Mouse (Mus musculus): ENCODE results near the gene Gm20517.
"Not testable (repeated sequence)": the region's sequence is repeated elsewhere in the genome, so short reads cannot be mapped to it uniquely, and the experiment has no call there.

Gm20517 gene

GRCm38 (mm10) chr17:47628851-47629676 lies 17.7 kb downstream of the Gm20517 start:
- no peaks in the 10 kb centered on the region for H3K27me3 ChIP-seq (ENCODE audit: control insufficient read depth, insufficient read depth, low read length, poor library complexity, severe bottlenecking)
- H3K36me3 ChIP-seq (ENCODE audit: control insufficient read depth, insufficient read depth, low read length, poor library complexity, severe bottlenecking), result 0 out of 2 replicates have a peak, but pooled peaks cover 3% of the 10 kb centered on the region
- DNase-seq (ENCODE audit: low read depth, low spot score), result peak; percentile 95

GRCm38 (mm10) chr17:47629717-47630677 lies 18.6 kb downstream of the Gm20517 start:
- DNase-seq (ENCODE audit: low read depth, low spot score), result peak; percentile 23
- Histone ChIP-seq H3K27me3 (ENCODE audit: control insufficient read depth, insufficient read depth, low read length, poor library complexity, severe bottlenecking) (no peaks in the 10 kb centered on the region), H3K36me3 (ENCODE audit: control insufficient read depth, insufficient read depth, low read length, poor library complexity, severe bottlenecking) (no peaks in the 10 kb centered on the region)

- no peaks in the 10 kb centered on the region for H3K36me3 ChIP-seq (ENCODE audit: control insufficient read depth, insufficient read depth, low read length, poor library complexity, severe bottlenecking)
- DNase-seq (ENCODE audit: low read depth, low spot score), result no peak
- H3K27me3 ChIP-seq (ENCODE audit: control insufficient read depth, insufficient read depth, low read length, poor library complexity, severe bottlenecking), result no peaks in the 10 kb centered on the region
Observed at GRCm38 (mm10) chr17:47630678-47631065, 19.3 kb downstream of the Gm20517 start, which contains the start of gene Usp49. Gene Usp49, plus strand, starts transcription at chr17:47630690.

- 0 out of 2 replicates have a peak, but pooled peaks cover 1% of the 10 kb centered on the region for H3K36me3 ChIP-seq (ENCODE audit: control insufficient read depth, insufficient read depth, low read length, poor library complexity, severe bottlenecking)
- DNase-seq (ENCODE audit: low read depth, low spot score), result no peak
- H3K27me3 ChIP-seq (ENCODE audit: control insufficient read depth, insufficient read depth, low read length, poor library complexity, severe bottlenecking), result no peaks in the 10 kb centered on the region
Observed at GRCm38 (mm10) chr17:47632181-47632840, 20.9 kb downstream of the Gm20517 start.

GRCm38 (mm10) chr17:47633999-47634770 lies 22.8 kb downstream of the Gm20517 start:
- 0 out of 2 replicates have a peak, but pooled peaks cover 1% of the 10 kb centered on the region for H3K36me3 ChIP-seq (ENCODE audit: control insufficient read depth, insufficient read depth, low read length, poor library complexity, severe bottlenecking)
- H3K27me3 ChIP-seq (ENCODE audit: control insufficient read depth, insufficient read depth, low read length, poor library complexity, severe bottlenecking), result no peaks in the 10 kb centered on the region
- no peak for DNase-seq (ENCODE audit: low read depth, low spot score)

GRCm38 (mm10) chr17:47642992-47643391 lies 31.6 kb downstream of the Gm20517 start:
- Histone ChIP-seq H3K36me3 (ENCODE audit: control insufficient read depth, insufficient read depth, low read length, poor library complexity, severe bottlenecking) (no peaks in the 10 kb centered on the region), H3K27me3 (ENCODE audit: control insufficient read depth, insufficient read depth, low read length, poor library complexity, severe bottlenecking) (no peaks in the 10 kb centered on the region)
- peak; percentile 20 for DNase-seq (ENCODE audit: low read depth, low spot score)

- DNase-seq (ENCODE audit: low read depth, low spot score), result peak; percentile 82
- Histone ChIP-seq H3K27me3 (ENCODE audit: control insufficient read depth, insufficient read depth, low read length, poor library complexity, severe bottlenecking) (no peaks in the 10 kb centered on the region), H3K36me3 (ENCODE audit: control insufficient read depth, insufficient read depth, low read length, poor library complexity, severe bottlenecking) (no peaks in the 10 kb centered on the region)
Observed at GRCm38 (mm10) chr17:47646683-47647082, 35.3 kb downstream of the Gm20517 start.

- no peaks in the 10 kb centered on the region for H3K36me3 ChIP-seq (ENCODE audit: control insufficient read depth, insufficient read depth, low read length, poor library complexity, severe bottlenecking)
- no peaks in the 10 kb centered on the region for H3K27me3 ChIP-seq (ENCODE audit: control insufficient read depth, insufficient read depth, low read length, poor library complexity, severe bottlenecking)
- no peak for DNase-seq (ENCODE audit: low read depth, low spot score)
Observed at GRCm38 (mm10) chr17:47648966-47649365, 37.6 kb downstream of the Gm20517 start.

- DNase-seq (ENCODE audit: low read depth, low spot score), result no peak
- Histone ChIP-seq H3K27me3 (ENCODE audit: control insufficient read depth, insufficient read depth, low read length, poor library complexity, severe bottlenecking) (no peaks in the 10 kb centered on the region), H3K36me3 (ENCODE audit: control insufficient read depth, insufficient read depth, low read length, poor library complexity, severe bottlenecking) (no peaks in the 10 kb centered on the region)
Observed at GRCm38 (mm10) chr17:47651953-47652352, 40.6 kb downstream of the Gm20517 start.

- H3K36me3 ChIP-seq (ENCODE audit: control insufficient read depth, insufficient read depth, low read length, poor library complexity, severe bottlenecking); DNase-seq (ENCODE audit: low read depth, low spot score); H3K27me3 ChIP-seq (ENCODE audit: control insufficient read depth, insufficient read depth, low read length, poor library complexity, severe bottlenecking): not testable (repeated sequence)
Observed at GRCm38 (mm10) chr17:47654346-47654745, 43.0 kb downstream of the Gm20517 start.

GRCm38 (mm10) chr17:47655697-47656096 lies 44.3 kb downstream of the Gm20517 start:
- Histone ChIP-seq H3K36me3 (ENCODE audit: control insufficient read depth, insufficient read depth, low read length, poor library complexity, severe bottlenecking) (no peaks in the 10 kb centered on the region), H3K27me3 (ENCODE audit: control insufficient read depth, insufficient read depth, low read length, poor library complexity, severe bottlenecking) (no peaks in the 10 kb centered on the region)
- DNase-seq (ENCODE audit: low read depth, low spot score), result no peak

GRCm38 (mm10) chr17:47657901-47658300 lies 46.5 kb downstream of the Gm20517 start:
- Histone ChIP-seq H3K27me3 (ENCODE audit: control insufficient read depth, insufficient read depth, low read length, poor library complexity, severe bottlenecking) (no peaks in the 10 kb centered on the region), H3K36me3 (ENCODE audit: control insufficient read depth, insufficient read depth, low read length, poor library complexity, severe bottlenecking) (no peaks in the 10 kb centered on the region)
- DNase-seq (ENCODE audit: low read depth, low spot score), result no peak

- H3K36me3 ChIP-seq (ENCODE audit: control insufficient read depth, insufficient read depth, low read length, poor library complexity, severe bottlenecking), result no peaks in the 10 kb centered on the region
- no peak for DNase-seq (ENCODE audit: low read depth, low spot score)
- no peaks in the 10 kb centered on the region for H3K27me3 ChIP-seq (ENCODE audit: control insufficient read depth, insufficient read depth, low read length, poor library complexity, severe bottlenecking)
Observed at GRCm38 (mm10) chr17:47658741-47659243, 47.4 kb downstream of the Gm20517 start.

Data from splenic B cell, adult 2 months (primary cell).